Comparison of ENCODE assay signal across 13 mouse cellular contexts in genomic region chr7:121378942-121379341, GRCm38 (mm10). TPM values are rescaled to one million over a fixed set of nuclear protein-coding genes. Genes with fewer than 3 reads are reported as not detected.
"Had no signal": no experiment of that assay in that cellular context is flagged by ENCODE, and none has a peak within 500 bp of the region (broad histone marks: within the 10 kb centered on the region; RNA-seq: fewer than 3 reads in every experiment).

No protein-coding gene starts in this region.

- H3K27me3 ChIP-seq: limb, embryonic 15.5 days; liver, embryonic 12.5 days; midbrain, embryonic 15.5 days; neural tube, embryonic 13.5 days had no signal

- H3K36me3 ChIP-seq: limb, embryonic 15.5 days; liver, embryonic 12.5 days; midbrain, embryonic 10.5 days; midbrain, embryonic 15.5 days; neural tube, embryonic 13.5 days had no signal

- ATAC-seq: liver, embryonic 12.5 days; midbrain, embryonic 15.5 days had no signal

- H3K4me3 ChIP-seq: limb, embryonic 15.5 days; liver, embryonic 12.5 days; midbrain, embryonic 10.5 days; midbrain, embryonic 15.5 days; neural tube, embryonic 13.5 days had no signal

- H3K9ac ChIP-seq: limb, embryonic 15.5 days; liver, embryonic 12.5 days; lung, embryonic 14.5 days; midbrain, embryonic 15.5 days; neural tube, embryonic 13.5 days had no signal

- H3K4me1 ChIP-seq: limb, embryonic 15.5 days; liver, embryonic 12.5 days; midbrain, embryonic 15.5 days; neural tube, embryonic 13.5 days had no signal

- H3K9me3 ChIP-seq: limb, embryonic 15.5 days; liver, embryonic 12.5 days; midbrain, embryonic 10.5 days; midbrain, embryonic 15.5 days; neural tube, embryonic 13.5 days had no signal

- DNase-seq: lung, embryonic 14.5 days; lung, postnatal 10 days; lung, postnatal 4 days; right cerebral cortex, postnatal 14 days; thymus, adult 18-20 months; thymus, postnatal 14 days had no signal

- H3K27ac ChIP-seq: kidney, postnatal 0 days; limb, embryonic 15.5 days; liver, embryonic 12.5 days; midbrain, embryonic 10.5 days; midbrain, embryonic 15.5 days; neural tube, embryonic 13.5 days had no signal

- H3K4me2 ChIP-seq: limb, embryonic 15.5 days; liver, embryonic 12.5 days; lung, embryonic 14.5 days; midbrain, embryonic 15.5 days; neural tube, embryonic 13.5 days had no signal

RNA-seq across cellular contexts. Expression of gene Hs3st2, which starts 12.7 kb away (rescaled TPM):
- total RNA-seq: megakaryocyte, adult 5-6 weeks had no signal
